Mouse (Mus musculus) adrenal gland, postnatal 25 days (tissue): ENCODE measurements around the gene Tmsb15l. TPM values are rescaled to one million over a fixed set of nuclear protein-coding genes. Genes with fewer than 3 reads are reported as not detected.
"Not testable (repeated sequence)": the region's sequence is repeated elsewhere in the genome, so short reads cannot be mapped to it uniquely, and the experiment has no call there.

Experiments used
- DNase-seq: peaks from one replicate; pipeline ENCODE4 v3.0.0; 2021; ENCODE audit warnings: mixed read lengths
- long read RNA-seq: library from polyadenylated mRNA; stranded (forward); transcript quantifications from one replicate; pipeline ENCODE4 v2.0.0, GENCODE M21; 2021
- total RNA-seq: library from RNA; stranded (reverse); gene quantifications from 2 replicates; pipeline ENCODE4 v1.2.3, GENCODE M21; 2021

Gene Tmsb15l
- total RNA-seq = 0.67 and 3.5 TPM in 2 replicates
- long read RNA-seq = 0 reads

- DNase-seq = peak; percentile 54
Observed at GRCm38 (mm10) chrX:136976424-136977084, at the start of gene Tmsb15l, which contains the start of gene Tmsb15b1. TSS of gene Tmsb15l (minus strand) at chrX:136976869. TSS of gene Tmsb15b1 (minus strand) at chrX:136976874.

GRCm38 (mm10) chrX:137019310-137019709 lies 42.6 kb upstream of the Tmsb15l start:
- peak; percentile 59 for DNase-seq

- no peak for DNase-seq
Observed at GRCm38 (mm10) chrX:137017668-137018067, 41.0 kb upstream of the Tmsb15l start.

- DNase-seq = peak; percentile 16
Observed at GRCm38 (mm10) chrX:137015099-137015709, 38.5 kb upstream of the Tmsb15l start.

DNA sequence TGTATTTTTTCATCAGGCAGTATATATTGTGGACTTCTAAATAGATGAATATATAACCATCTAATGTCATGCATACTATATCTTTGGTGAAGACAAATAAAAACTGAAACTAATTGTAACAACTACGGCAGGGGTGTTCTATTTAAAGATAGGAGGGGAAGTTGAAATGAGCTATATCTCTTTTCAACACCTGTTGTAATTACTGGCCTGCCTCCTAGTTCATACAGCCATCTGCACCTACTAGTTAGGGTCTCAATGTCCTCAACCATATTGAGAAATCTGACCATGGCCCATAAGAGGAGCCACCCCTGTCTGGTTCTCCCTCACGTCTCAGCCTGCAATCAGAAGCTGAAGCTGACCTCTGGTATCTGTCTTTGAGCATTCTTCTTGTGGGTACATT lies 19.6 kb upstream of the Tmsb15l start:
- DNase-seq = no peak

DNA sequence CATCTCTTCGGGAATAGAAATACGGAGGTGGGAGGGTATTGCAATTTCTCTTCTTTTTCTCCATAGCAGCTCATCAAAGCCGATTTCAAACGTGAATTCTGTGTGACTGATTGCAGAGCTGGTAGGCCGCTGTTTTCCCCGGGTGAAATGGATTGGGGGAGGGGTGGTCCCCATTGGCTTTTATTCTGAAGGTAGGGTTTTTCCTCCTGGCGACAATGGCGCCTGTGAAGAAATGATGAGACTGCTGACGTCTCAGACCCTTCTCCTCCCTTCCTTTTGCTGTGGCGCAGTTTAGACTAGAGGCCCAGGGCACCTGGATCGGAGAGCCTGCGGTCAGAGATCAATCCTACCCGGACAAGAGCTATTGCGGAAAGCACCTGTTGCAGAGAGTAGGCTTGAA lies 17.0 kb upstream of the Tmsb15l start:
- no peak for DNase-seq

DNA sequence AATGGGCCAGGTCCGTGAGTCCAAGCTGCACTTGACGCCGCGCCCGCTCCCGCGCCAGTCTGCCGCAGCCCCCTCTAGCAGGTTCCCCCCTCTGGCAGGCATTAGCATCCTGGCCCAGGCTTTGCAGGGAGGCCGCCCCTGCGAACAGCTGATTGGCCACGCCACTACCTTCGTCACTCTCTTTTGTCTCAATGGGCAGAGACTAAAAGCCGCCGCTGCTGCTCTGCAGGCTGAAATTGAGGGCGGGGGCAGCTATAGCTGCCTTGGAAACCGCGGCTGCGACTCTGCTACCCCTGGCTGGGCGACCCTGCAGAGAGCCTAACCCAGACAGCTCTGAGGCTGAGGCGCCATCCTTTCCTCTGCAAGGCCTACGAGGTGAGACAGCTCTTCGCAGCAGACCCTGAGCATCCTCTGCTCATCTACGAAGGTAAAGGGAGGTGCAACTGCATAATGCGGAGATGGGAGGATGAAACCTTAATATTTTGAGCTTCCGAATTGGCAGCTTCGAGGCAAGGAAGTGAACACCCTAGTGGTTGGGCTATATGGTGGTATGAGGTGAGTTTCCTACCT lies 16.4 kb upstream of the Tmsb15l start, which contains the start of gene Zcchc18:
Gene Zcchc18, plus strand, starts transcription at position 178 of the 570 bp plus-strand sequence.
- DNase-seq = peak; percentile 57

- no peak for DNase-seq
Observed at GRCm38 (mm10) chrX:136992191-136992965, 15.7 kb upstream of the Tmsb15l start.

DNA sequence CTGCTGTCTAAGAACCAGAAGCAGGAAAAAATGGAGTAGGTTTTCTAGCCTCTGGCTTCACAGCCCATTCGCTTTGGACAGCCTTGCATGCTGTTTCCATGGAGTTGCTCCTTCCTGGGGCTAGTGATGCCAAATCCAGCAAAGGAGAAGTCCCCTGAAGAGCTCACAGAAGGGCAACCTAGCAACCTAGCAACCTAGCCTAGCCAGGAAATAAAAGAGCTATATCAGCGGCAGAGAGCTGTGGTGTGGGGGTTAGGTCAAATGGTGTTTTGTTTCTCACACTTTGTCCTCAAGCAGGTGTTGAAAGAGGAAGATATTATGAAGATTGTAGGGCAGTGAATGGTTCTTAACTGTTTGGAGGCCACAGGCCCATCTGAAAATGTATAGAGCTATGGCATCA lies 14.6 kb upstream of the Tmsb15l start:
- DNase-seq = no peak

DNA sequence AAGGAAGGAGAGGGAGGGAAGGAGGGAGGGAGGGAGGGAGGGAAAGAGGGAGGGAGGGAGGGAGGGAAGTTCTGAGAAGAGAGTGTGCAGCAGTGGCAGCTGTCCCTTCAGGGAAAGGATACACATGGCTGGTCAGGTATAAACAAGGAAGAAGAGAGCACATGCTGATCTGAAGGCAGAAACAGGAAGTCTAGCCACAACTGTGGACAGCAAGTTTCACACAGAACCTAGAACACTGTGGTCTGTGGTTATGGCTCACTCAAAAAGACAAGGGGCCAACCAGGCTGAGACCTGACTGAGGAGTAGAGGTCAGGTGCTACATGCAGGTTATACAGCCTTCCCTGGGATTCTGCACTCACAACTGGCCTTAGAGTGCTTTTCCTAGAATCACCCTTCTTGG lies 9.4 kb upstream of the Tmsb15l start:
- no peak for DNase-seq

GRCm38 (mm10) chrX:136978616-136979015 lies 1.9 kb upstream of the Tmsb15l start:
- DNase-seq = no peak

GRCm38 (mm10) chrX:136975397-136975796 lies 1.3 kb downstream of the Tmsb15l start, which contains the start of gene Tmsb15b2:
TSS of gene Tmsb15b2 (minus strand) at chrX:136975497.
- DNase-seq = not testable (repeated sequence)

- DNase-seq = peak; percentile 4
Observed at GRCm38 (mm10) chrX:136959688-136960087, 17.0 kb downstream of the Tmsb15l start.

GRCm38 (mm10) chrX:136958300-136958699 lies 18.4 kb downstream of the Tmsb15l start:
- not testable (repeated sequence) for DNase-seq

- DNase-seq = peak; percentile 33
Observed at GRCm38 (mm10) chrX:136957583-136958279, 18.9 kb downstream of the Tmsb15l start.

- no peak for DNase-seq
Observed at GRCm38 (mm10) chrX:136937985-136938384, 38.7 kb downstream of the Tmsb15l start.

DNA sequence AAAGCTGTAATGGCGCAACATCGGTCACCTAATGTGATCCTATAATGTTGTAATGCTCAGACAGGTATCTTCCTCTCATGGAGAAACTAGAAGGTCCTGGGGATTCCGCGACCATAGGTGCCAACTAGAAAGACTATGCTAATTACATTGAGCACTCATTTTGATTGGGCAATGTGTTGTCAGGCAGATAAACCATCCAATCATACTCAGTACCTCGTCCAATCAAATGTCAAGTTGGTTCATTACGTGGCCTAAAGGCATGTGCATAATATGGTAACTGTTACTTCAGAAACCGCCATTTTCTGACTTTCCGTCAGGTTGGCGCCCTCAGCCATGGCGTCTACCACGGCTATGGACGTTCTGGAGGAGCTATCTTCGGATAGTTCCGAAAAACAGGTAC lies 49.6 kb downstream of the Tmsb15l start, which contains the start of gene H2bfm:
Gene H2bfm, plus strand, starts transcription at position 295 of the 400 bp plus-strand sequence.
- DNase-seq = no peak

DNA sequence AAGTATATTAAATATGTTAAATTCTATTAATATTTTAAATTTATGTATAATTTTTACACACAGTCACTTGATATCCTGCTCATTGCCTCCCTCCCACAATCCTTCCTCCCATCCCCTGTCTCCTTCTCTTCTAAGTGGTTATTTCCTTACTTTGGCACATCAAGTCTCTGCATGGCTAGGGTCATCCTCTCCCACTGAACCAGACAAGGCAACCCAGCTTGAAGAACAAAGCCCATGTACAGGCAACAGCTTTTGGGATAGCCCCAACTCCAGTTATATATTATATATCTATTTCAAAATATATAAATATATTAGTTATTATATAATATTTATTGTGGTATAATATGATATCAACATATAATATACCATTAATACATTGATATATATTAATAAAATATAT lies 50.8 kb downstream of the Tmsb15l start:
- DNase-seq = no peak
